Mouse (Mus musculus): ENCODE data around the gene BC107364. TPM values are rescaled to one million over a fixed set of nuclear protein-coding genes. Genes with fewer than 3 reads are reported as not detected.
"Not testable (repeated sequence)": the region's sequence is repeated elsewhere in the genome, so short reads cannot be mapped to it uniquely, and the experiment has no call there.

BC107364 gene
- polyA plus RNA-seq, 1 experiment from 2014 or later, result not detected

GRCm38 (mm10) chr3:96495490-96496210 is 43.5 kb upstream of the BC107364 start:
- Histone ChIP-seq H3K36me3 (no peaks in the 10 kb centered on the region), H3K27me3 (no peaks in the 10 kb centered on the region), H3K4me3 (replicated peaks) (no peak overlapping the region), H3K9me3 (no peaks in the 10 kb centered on the region), H3K4me2 (no peak overlapping the region), H3K4me1 (replicated peaks) (no peaks in the 10 kb centered on the region), H3K27ac (no peak overlapping the region), H3K9ac (replicated peaks) (no peak overlapping the region)
- 94% methylated on average over 1 of the region's 1 CpGs for WGBS
- no peak for ATAC-seq (ENCODE audit: insufficient number of reproducible peaks, insufficient read depth, low FRiP score, low TSS enrichment, low read depth)

GRCm38 (mm10) chr3:96494912-96495311 is 42.8 kb upstream of the BC107364 start:
- no peak for ATAC-seq (ENCODE audit: insufficient number of reproducible peaks, insufficient read depth, low FRiP score, low TSS enrichment, low read depth)
- 94% methylated on average over 3 of the region's 3 CpGs for WGBS
- Histone ChIP-seq H3K36me3 (no peaks in the 10 kb centered on the region), H3K4me1 (replicated peaks) (no peaks in the 10 kb centered on the region), H3K4me3 (replicated peaks) (no peak overlapping the region), H3K4me2 (no peak overlapping the region), H3K27me3 (no peaks in the 10 kb centered on the region), H3K9me3 (no peaks in the 10 kb centered on the region), H3K9ac (replicated peaks) (no peak overlapping the region), H3K27ac (no peak overlapping the region)

- 97% methylated on average over 7 of the region's 11 CpGs for WGBS
- not testable (repeated sequence) for H3K4me3 ChIP-seq (replicated peaks); H3K4me1 ChIP-seq (replicated peaks); ATAC-seq (ENCODE audit: insufficient number of reproducible peaks, insufficient read depth, low FRiP score, low TSS enrichment, low read depth); H3K4me2 ChIP-seq; H3K27me3 ChIP-seq; H3K9me3 ChIP-seq; H3K36me3 ChIP-seq; H3K9ac ChIP-seq (replicated peaks); H3K27ac ChIP-seq
These were observed 42.4 kb upstream of the BC107364 start for GRCm38 (mm10) chr3:96494456-96494855.

GRCm38 (mm10) chr3:96489636-96490035 is 37.5 kb upstream of the BC107364 start:
- not testable (repeated sequence) for H3K27me3 ChIP-seq; H3K9ac ChIP-seq (replicated peaks); H3K36me3 ChIP-seq; H3K4me3 ChIP-seq (replicated peaks); H3K9me3 ChIP-seq; ATAC-seq (ENCODE audit: insufficient number of reproducible peaks, insufficient read depth, low FRiP score, low TSS enrichment, low read depth); H3K4me1 ChIP-seq (replicated peaks)
- Histone ChIP-seq H3K4me2 (0 out of 2 replicates have a peak overlapping the region, but pooled peaks have one; percentile 26), H3K27ac (peak overlapping the region; percentile 80; the same call in 1 of the 2 replicates)
- 71% methylated on average over 7 of the region's 8 CpGs for WGBS

- not testable (repeated sequence) for H3K9ac ChIP-seq (replicated peaks); H3K36me3 ChIP-seq; H3K4me1 ChIP-seq (replicated peaks); H3K9me3 ChIP-seq; H3K27me3 ChIP-seq
- peak; percentile 78 for ATAC-seq (ENCODE audit: insufficient number of reproducible peaks, insufficient read depth, low FRiP score, low TSS enrichment, low read depth)
- peak overlapping the region; percentile 89 for H3K27ac ChIP-seq
- H3K4me2 ChIP-seq, result 0 out of 2 replicates have a peak overlapping the region, but pooled peaks have one; percentile 26
- whole genome bisulfite sequencing, result under 1% methylated on average over 9 of the region's 31 CpGs
- H3K4me3 ChIP-seq (replicated peaks), result peak overlapping the region; percentile 26
These were observed 37.0 kb upstream of the BC107364 start for GRCm38 (mm10) chr3:96488907-96489629.

- H3K9ac ChIP-seq (replicated peaks), result 0 out of 2 replicates have a peak overlapping the region, but pooled peaks have one; percentile 47
- not testable (repeated sequence) for H3K9me3 ChIP-seq
These were observed 36.3 kb upstream of the BC107364 start for GRCm38 (mm10) chr3:96488290-96488906.

GRCm38 (mm10) chr3:96487596-96488289 is 35.6 kb upstream of the BC107364 start:
- WGBS, result 6% methylated on average over 26 of the region's 26 CpGs
- peak overlapping the region; percentile 33 for H3K4me3 ChIP-seq (replicated peaks)
- H3K27ac ChIP-seq, result peak overlapping the region; percentile 82
- ATAC-seq (ENCODE audit: insufficient number of reproducible peaks, insufficient read depth, low FRiP score, low TSS enrichment, low read depth), result no peak
- peak overlapping the region; percentile 58 for H3K4me2 ChIP-seq
- H3K9me3 ChIP-seq, result no peaks in the 10 kb centered on the region
- no peaks in the 10 kb centered on the region for H3K36me3 ChIP-seq
- H3K4me1 ChIP-seq (replicated peaks), result peaks cover 8% of the 10 kb centered on the region; the same call in 1 of the 2 replicates
- 0 out of 2 replicates have a peak, but pooled peaks cover 6% of the 10 kb centered on the region for H3K27me3 ChIP-seq
- peak overlapping the region; percentile 47; the same call in 1 of the 2 replicates for H3K9ac ChIP-seq (replicated peaks)

More at GRCm38 (mm10) chr3:96488290-96488906, 36.3 kb upstream of the BC107364 start:
- H3K27me3 ChIP-seq; H3K36me3 ChIP-seq; H3K4me1 ChIP-seq (replicated peaks): not testable (repeated sequence)
- ATAC-seq (ENCODE audit: insufficient number of reproducible peaks, insufficient read depth, low FRiP score, low TSS enrichment, low read depth), result peak; percentile 66
- H3K4me3 ChIP-seq (replicated peaks), result peak overlapping the region; percentile 33
- peak overlapping the region; percentile 82 for H3K27ac ChIP-seq
- H3K4me2 ChIP-seq, result peak overlapping the region; percentile 58
- 0% methylated on average over 2 of the region's 55 CpGs for WGBS

GRCm38 (mm10) chr3:96486828-96487559 is 34.9 kb upstream of the BC107364 start:
- H3K27ac ChIP-seq, result 0 out of 2 replicates have a peak overlapping the region, but pooled peaks have one; percentile 20
- not testable (repeated sequence) for H3K27me3 ChIP-seq; H3K9me3 ChIP-seq; H3K36me3 ChIP-seq; H3K9ac ChIP-seq (replicated peaks); H3K4me1 ChIP-seq (replicated peaks)
- peak overlapping the region; percentile 58 for H3K4me2 ChIP-seq
- 13% methylated on average over 6 of the region's 38 CpGs for WGBS
- H3K4me3 ChIP-seq (replicated peaks), result peak overlapping the region; percentile 24
- peak; percentile 79 for ATAC-seq (ENCODE audit: insufficient number of reproducible peaks, insufficient read depth, low FRiP score, low TSS enrichment, low read depth)

GRCm38 (mm10) chr3:96486064-96486827 is 34.1 kb upstream of the BC107364 start:
- H3K27me3 ChIP-seq, result 0 out of 2 replicates have a peak, but pooled peaks cover 15% of the 10 kb centered on the region
- ATAC-seq (ENCODE audit: insufficient number of reproducible peaks, insufficient read depth, low FRiP score, low TSS enrichment, low read depth), result peak; percentile 61
- not testable (repeated sequence) for H3K4me1 ChIP-seq (replicated peaks); H3K27ac ChIP-seq; H3K9ac ChIP-seq (replicated peaks); H3K9me3 ChIP-seq; H3K36me3 ChIP-seq; H3K4me2 ChIP-seq; H3K4me3 ChIP-seq (replicated peaks)
- WGBS, result 0% methylated on average over 5 of the region's 34 CpGs

GRCm38 (mm10) chr3:96485361-96485760 is 33.3 kb upstream of the BC107364 start:
- 74% methylated on average over 2 of the region's 2 CpGs for WGBS
- Histone ChIP-seq H3K4me1 (replicated peaks) (peaks cover 8% of the 10 kb centered on the region; the same call in 1 of the 2 replicates), H3K9ac (replicated peaks) (no peak overlapping the region), H3K36me3 (no peaks in the 10 kb centered on the region), H3K27ac (no peak overlapping the region), H3K9me3 (no peaks in the 10 kb centered on the region), H3K27me3 (0 out of 2 replicates have a peak, but pooled peaks cover 15% of the 10 kb centered on the region), H3K4me3 (replicated peaks) (no peak overlapping the region), H3K4me2 (peak overlapping the region; percentile 3; the same call in 1 of the 2 replicates)
- no peak for ATAC-seq (ENCODE audit: insufficient number of reproducible peaks, insufficient read depth, low FRiP score, low TSS enrichment, low read depth)
